Mouse (Mus musculus) liver, embryonic 14.5 days (tissue): ENCODE results near the gene Zfp719. TPM values are rescaled to one million over a fixed set of nuclear protein-coding genes. Genes with fewer than 3 reads are reported as not detected.

Source experiments
- ATAC-seq: fragments of 200-750 bp; cut with Nextera tagmentation; 2 replicates; pipeline ENCODE4 v1.8.0; 2017; ENCODE audit warnings: moderate number of reproducible peaks, mild to moderate bottlenecking, moderate library complexity; ENCODE audit not compliant: insufficient read depth
- DNase-seq, 3 experiments: peaks; one replicate each; pipeline ENCODE4 v3.0.0-alpha.2; 2012 to 2013; ENCODE audit warnings: low read depth in 3 of 3, low spot score in 3 of 3
- H3K27ac ChIP-seq: fragments of 300-500 bp; sonication (generic); 2 replicates; pipeline ENCODE4 v1.5.1; 2014; ENCODE audit warnings: moderate library complexity, mild to moderate bottlenecking, control low read depth, inconsistent platforms
- H3K27me3 ChIP-seq: fragments of 300-500 bp; sonication (generic); 2 replicates; pipeline ENCODE4 v1.6.1; 2014; ENCODE audit warnings: mild to moderate bottlenecking, low read length, moderate library complexity; ENCODE audit not compliant: control insufficient read depth, insufficient read depth
- H3K36me3 ChIP-seq: fragments of 300-500 bp; sonication (generic); replicated peaks from 2 replicates; pipeline ENCODE4 v1.6.1; 2014; ENCODE audit warnings: low read depth; ENCODE audit not compliant: control insufficient read depth, insufficient read depth
- H3K4me1 ChIP-seq, 2 experiments: fragments of 200-500 bp in 1 of 2; fragments of 300-500 bp in 1 of 2; sonication (generic) in 1 of 2; replicated peaks; 2 replicates each; pipeline ENCODE4 v1.6.1; 2012 to 2014; ENCODE audit warnings: antibody characterized with exemption in 1 of 2, inconsistent platforms in 1 of 2, low read length in 1 of 2; ENCODE audit not compliant: control insufficient read depth in 2 of 2, insufficient read depth in 2 of 2
- H3K4me2 ChIP-seq: fragments of 300-500 bp; sonication (generic); 2 replicates; pipeline ENCODE4 v1.6.1; 2014; ENCODE audit warnings: low read depth, mild to moderate bottlenecking, control low read depth, moderate library complexity
- H3K4me3 ChIP-seq, 2 experiments: fragments of 200-500 bp in 1 of 2; fragments of 300-500 bp in 1 of 2; sonication (generic) in 1 of 2; 2 replicates each; pipeline ENCODE4 v1.5.1; 2012 to 2014; ENCODE audit warnings: low read depth in 2 of 2, low read length in 2 of 2, mild to moderate bottlenecking in 2 of 2, control low read depth in 1 of 2, inconsistent platforms in 1 of 2, moderate library complexity in 1 of 2; ENCODE audit not compliant: insufficient read depth in 1 of 2
- H3K9ac ChIP-seq: fragments of 300-500 bp; sonication (generic); replicated peaks from 2 replicates; pipeline ENCODE4 v1.6.1; 2014; ENCODE audit warnings: mild to moderate bottlenecking, control low read depth, moderate library complexity
- H3K9me3 ChIP-seq: fragments of 300-500 bp; sonication (generic); 2 replicates; pipeline ENCODE4 v1.6.1; 2016; ENCODE audit warnings: low read length, mixed read lengths; ENCODE audit not compliant: control insufficient read depth
- CTCF ChIP-seq: IDR thresholded peaks from 2 replicates; pipeline ENCODE4 v1.5.1; 2016; ENCODE audit warnings: antibody characterized with exemption, low read depth, control low read depth
- EP300 ChIP-seq: IDR thresholded peaks from 2 replicates; pipeline ENCODE4 v1.6.1; 2016; ENCODE audit warnings: antibody characterized with exemption, low read depth
- WGBS: fragments of 180-500 bp; shearing (Covaris S2); extraction: QIAGEN DNeasy Blood & Tissue Kit; methylation state at CpG from one replicate; pipeline ENCODE4 v1.1.7; 2014; ENCODE audit not compliant: insufficient replicate concordance; 5-methylcytosine and 5-hydroxymethylcytosine counted together
- polyA plus RNA-seq, 2 experiments: library from polyadenylated mRNA; depleted of rRNA in 1 of 2; stranded (reverse) in 1 of 2; unstranded in 1 of 2; fragments of >200 nt; fragmentation: Nextera tagmentation in 1 of 2; extraction: Ambion mirVana in 1 of 2; gene quantifications; 2 replicates each; pipeline versions ENCODE4 v1.2.1 to v1.2.3; 2012 to 2014

Zfp719 gene
- polyA plus RNA-seq, 2 experiments: 0.87 to 1.7 TPM

DNA sequence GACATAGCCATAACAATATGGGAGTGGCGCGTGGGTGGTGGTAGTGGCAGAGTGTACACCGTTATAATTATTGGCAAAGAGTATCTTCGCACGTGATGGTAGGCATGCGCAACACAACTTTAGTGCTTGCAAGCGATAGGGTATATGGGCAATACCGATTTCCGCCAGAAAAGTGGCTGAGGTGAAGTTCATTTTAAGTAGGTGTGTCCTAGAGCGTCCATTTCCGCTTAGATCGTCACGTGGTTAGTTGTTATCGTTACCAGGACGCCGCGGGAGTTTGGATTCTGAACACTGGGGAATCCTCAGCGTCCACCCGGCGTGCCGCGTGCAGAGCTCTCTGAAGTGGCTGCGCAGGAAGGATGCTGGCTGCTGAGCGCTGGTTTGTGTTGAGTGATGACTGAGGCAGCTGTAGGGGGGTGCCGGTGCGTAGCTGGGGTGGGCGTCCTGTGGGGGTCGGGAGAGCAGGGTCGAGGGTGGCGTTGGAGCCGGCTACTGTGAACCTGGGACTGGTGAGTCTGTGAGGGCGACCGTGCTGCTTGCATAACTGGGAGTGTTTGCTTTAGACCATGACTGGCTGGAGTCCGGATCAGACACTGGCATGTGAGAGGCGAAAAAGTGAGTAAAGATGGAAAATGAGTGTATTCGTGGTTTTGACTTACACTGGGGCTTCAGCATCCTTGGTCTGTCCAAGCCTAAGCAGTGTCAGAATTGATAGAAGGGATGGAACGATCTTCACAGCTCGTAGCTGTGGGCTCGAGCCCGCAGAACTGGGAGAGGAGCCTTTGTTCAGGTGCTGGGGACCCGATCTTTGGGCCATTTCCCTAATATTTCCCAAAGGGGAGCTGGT, 27.7 kb downstream of the Zfp719 start, which contains the start of gene Zfp819:
Zfp819 (plus strand) TSS at position 274 of the 847 bp plus-strand sequence.
- H3K4me3 ChIP-seq: peak within 1 kb of the TSS; percentile 1 to 19; a peak in 1 of 4 replicates
- ATAC-seq: 0 out of 2 replicates have a peak, but pooled peaks have one; percentile 33
- WGBS: 15% methylated on average over 41 of the region's 41 CpGs
- TF ChIP-seq EP300 (no peak), CTCF (no peak)
- H3K9me3 ChIP-seq: no peaks in the 10 kb centered on the region
- DNase-seq: peak; percentile 19 to 26 (median 23)
- no peaks in the 10 kb centered on the region for H3K36me3 ChIP-seq
- no peaks in the 10 kb centered on the region for H3K27me3 ChIP-seq
- no peak within 1 kb of the TSS for H3K27ac ChIP-seq
- peak within 1 kb of the TSS; percentile 43 for H3K4me2 ChIP-seq
- no peak within 1 kb of the TSS for H3K9ac ChIP-seq
- no peaks in the 10 kb centered on the region for H3K4me1 ChIP-seq

DNA sequence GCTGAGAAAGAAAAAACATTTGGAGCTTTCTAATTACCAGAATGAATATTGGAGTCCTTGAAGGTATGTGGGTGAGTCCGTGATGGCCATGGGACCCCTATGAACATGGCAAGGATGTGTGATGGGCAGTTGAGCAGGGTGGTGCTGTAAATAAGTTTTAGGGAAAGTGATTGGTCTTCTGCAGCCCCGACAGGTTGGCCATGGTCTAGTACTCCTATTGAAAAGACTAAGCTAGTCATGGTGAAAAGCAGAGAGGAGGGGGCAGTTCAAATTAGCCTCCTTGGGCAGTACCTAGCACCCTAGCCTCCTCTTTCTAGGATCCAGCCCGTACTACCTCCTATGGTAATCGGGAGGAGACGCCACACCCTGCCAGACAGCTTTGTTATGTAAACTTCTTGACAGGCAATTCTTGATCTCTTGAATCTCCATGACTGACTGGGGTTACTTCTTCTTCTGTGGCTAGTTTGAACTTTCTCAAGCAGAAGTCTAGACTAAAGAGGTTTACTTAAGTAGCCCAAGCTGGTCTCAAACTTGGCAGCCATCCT, 28.4 kb downstream of the Zfp719 start:
- 29% methylated on average over 5 of the region's 5 CpGs for WGBS
- H3K36me3 ChIP-seq: no peaks in the 10 kb centered on the region
- no peaks in the 10 kb centered on the region for H3K27me3 ChIP-seq
- DNase-seq (peak in 1 of 3 experiments; percentile 4), ATAC-seq (no peak)
- no peak overlapping the region for H3K4me3 ChIP-seq
- H3K9ac ChIP-seq: no peak overlapping the region
- H3K9me3 ChIP-seq: no peaks in the 10 kb centered on the region
- no peak overlapping the region for H3K4me2 ChIP-seq
- TF ChIP-seq CTCF (no peak), EP300 (no peak)
- no peak overlapping the region for H3K27ac ChIP-seq
- H3K4me1 ChIP-seq: no peaks in the 10 kb centered on the region

DNA sequence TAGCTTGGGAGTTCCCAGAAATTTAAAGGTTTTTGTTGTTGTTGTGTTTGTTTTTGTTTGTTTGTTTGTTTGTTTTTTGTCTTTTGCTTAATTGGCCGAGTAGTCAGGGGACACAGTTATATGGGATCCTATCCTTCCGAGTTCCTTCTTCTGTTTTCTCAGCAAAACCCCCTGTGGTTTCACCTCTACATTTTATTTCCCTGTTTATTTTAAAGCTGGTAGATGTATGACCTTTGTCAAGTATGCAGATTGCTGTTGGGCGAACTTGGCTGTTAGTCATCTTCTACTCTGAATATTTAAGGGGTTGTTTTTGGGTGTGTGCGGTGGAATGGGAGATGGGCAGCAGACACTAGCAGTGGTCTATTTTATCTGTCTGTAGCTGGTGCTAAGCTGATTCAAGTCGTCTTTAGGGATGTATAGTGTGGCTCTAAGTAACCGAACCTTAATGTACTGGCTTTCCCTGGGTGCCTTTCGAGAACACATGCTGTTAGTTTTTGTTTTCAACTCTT, 29.0 kb downstream of the Zfp719 start:
- ATAC-seq (no peak), DNase-seq (no peak)
- TF ChIP-seq EP300: no peak
- no peak for TF ChIP-seq CTCF
- Histone ChIP-seq H3K9ac (no peak overlapping the region), H3K27ac (no peak overlapping the region), H3K9me3 (no peaks in the 10 kb centered on the region), H3K4me1 (no peaks in the 10 kb centered on the region), H3K36me3 (no peaks in the 10 kb centered on the region), H3K4me2 (no peak overlapping the region), H3K4me3 (no peak overlapping the region), H3K27me3 (no peaks in the 10 kb centered on the region)
- 52% methylated on average over 7 of the region's 7 CpGs for WGBS

DNA sequence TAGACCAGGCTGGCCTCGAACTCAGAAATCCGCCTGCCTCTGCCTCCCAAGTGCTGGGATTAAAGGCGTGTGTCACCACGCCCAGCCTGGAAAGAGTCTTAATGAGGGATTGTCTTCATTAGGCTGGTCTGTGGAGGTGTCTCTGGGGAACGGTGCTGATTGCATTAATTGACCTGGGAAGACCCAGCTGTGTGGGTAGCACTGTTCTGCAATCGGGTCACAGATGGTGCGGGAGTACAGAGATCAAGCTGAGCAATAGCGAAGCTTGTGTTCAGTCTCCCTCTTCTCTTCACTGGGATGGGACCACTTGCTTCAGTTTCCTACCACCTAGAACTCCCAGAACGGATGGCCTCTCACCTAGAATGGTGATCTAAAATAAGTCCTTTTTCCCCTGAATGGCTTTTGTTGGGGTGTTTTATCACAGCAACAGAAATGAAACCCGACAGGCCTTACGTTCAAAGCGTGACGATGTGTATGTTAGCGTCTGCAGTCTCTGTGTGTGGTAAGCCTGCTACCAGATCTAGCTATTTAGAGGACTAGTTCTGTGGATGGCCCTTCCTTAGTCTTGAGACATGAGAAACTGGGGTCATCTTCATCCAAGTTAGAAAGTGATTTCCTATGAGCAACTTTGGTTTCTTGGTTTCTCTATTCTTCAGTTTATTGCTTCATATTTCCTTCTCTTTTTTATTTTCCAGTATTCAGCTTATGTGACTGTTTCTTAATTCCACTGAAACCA, 34.6 kb downstream of the Zfp719 start:
- ATAC-seq (no peak), DNase-seq (no peak)
- Histone ChIP-seq H3K27ac (no peak overlapping the region), H3K27me3 (no peaks in the 10 kb centered on the region), H3K9me3 (no peaks in the 10 kb centered on the region), H3K4me1 (no peaks in the 10 kb centered on the region), H3K4me2 (no peak overlapping the region), H3K4me3 (no peak overlapping the region), H3K9ac (no peak overlapping the region), H3K36me3 (no peaks in the 10 kb centered on the region)
- 74% methylated on average over 14 of the region's 14 CpGs for WGBS
- TF ChIP-seq CTCF (no peak), EP300 (no peak)
